Mouse (Mus musculus) embryonic stem cell, embryonic (primary cell): ENCODE results near the gene Shf.

Experiments used
- CTCF ChIA-PET, 4 experiments: fragments of 300-600 bp in 2 of 4; fragments of 350-600 bp in 2 of 4; sonication (Branson Sonifier 250); formaldehyde crosslinking; loops; one replicate each; lab custom pipeline; 2022; ENCODE audit warnings: inconsistent platforms in 2 of 4; lab: Charles Lee
- POLR2A ChIA-PET, 4 experiments: fragments of 300-600 bp in 2 of 4; fragments of 350-600 bp in 2 of 4; sonication (Branson Sonifier 250); formaldehyde crosslinking; loops; one replicate each; lab custom pipeline; 2022; ENCODE audit warnings: antibody characterized with exemption in 4 of 4, inconsistent platforms in 1 of 4; lab: Charles Lee

Shf gene

DNA sequence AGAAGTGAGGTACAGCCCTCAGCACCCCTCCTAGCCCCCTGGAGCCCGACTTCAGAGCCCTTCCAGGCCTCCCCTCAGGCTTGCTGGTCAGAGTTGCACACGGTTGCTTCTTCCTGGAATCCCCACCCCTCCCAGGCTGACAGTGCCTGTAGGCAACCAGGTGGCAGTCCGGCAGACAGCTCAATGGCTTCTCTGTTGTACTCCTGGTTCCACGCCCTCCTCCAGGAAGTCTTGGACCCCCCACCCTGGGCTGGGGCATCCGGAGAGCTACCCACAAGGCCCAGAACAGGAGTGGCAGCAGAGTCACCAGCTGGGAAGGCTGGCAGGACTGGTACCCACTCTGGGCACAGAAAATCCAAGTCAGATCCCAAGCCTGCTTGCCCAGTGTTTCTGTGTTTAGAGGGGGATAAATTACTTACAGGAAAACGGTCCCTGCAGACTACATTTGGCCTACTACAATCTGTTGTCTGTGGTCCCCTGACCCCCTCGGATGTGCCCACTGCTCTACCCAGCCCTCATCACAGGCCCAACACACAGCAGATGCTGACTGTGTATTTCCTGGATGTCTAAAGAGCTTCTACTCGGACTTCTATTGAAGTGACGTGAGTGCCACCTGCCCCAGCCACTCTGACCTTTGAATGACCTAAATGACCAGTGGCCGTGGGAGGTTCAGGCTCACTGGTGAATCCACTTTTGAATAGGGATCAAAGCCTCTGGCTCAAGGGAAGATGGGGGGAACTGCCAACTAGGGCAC is 6.9 kb downstream of the Shf start:
- ChIA-PET CTCF (interaction anchor here in 3 of 4 experiments (0.7 to 2.8 kb wide), 8 partner anchors 10 to 52 kb away, joined by 3 to 12 read pairs (median 6); no protein-coding TSS in a partner anchor), POLR2A (interaction anchor here in 3 of 4 experiments (0.5 to 21.9 kb wide), 11 partner anchors 6 to 1166 kb away, joined by 3 to 342 read pairs (median 8); partner anchors contain the start of gene Shf (in 2 of the 3))

DNA sequence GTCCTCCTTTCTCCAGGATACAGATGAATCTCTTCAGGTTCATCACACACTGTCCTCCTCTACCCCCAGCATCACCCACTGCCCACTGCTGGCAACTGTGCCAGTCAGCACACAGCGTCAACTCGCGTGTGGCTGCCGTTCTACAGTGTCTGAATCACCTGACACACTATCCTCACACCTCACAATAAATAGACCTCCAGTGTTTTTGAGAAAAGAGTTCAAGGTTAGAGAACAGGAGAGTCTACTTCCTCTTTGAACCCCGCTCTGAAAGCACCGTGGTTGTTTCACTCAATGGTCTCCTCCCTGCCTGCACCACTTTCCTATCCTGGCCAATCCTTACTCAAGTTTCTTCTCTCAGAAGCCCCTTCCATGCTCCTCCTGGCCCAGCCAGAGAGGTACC is 7.8 kb downstream of the Shf start:
- CTCF ChIA-PET, result interaction anchor here in 1 of 4 experiments (1.1 kb wide), 1 partner anchor 12 kb away, joined by 7 read pairs; no protein-coding TSS in a partner anchor

DNA sequence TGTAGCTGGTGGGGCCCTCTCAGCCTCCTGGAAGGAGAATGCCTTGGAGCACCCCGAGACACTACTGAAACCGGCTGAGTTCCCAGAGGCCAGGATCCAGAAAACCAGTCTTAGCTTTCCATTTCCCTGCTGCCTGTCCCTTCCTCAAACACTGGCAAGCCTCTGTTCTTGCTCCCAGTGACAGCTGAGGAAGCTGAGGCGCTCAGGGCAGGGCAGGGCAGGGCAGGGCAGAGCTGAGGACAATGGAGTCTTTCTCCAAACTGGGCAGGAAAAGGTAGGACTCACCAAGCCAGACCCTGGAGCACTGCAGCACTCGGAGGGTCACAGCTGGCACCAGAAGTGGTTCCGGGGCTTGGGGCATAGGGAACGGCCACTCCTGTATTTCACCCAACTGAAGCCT is 8.7 kb downstream of the Shf start:
- CTCF ChIA-PET, result interaction anchor here in 2 of 4 experiments (0.6 to 1.3 kb wide), 2 partner anchors 11 to 12 kb away, joined by 3 to 6 read pairs; no protein-coding TSS in a partner anchor
- POLR2A ChIA-PET, result interaction anchor here (0.5 to 21.9 kb wide), 10 partner anchors 8 to 314 kb away, joined by 3 to 342 read pairs (median 10); partner anchors contain the start of gene Shf (in 3 of the 4)

More for the DNA sequence above, 7.8 kb downstream of the Shf start:
- POLR2A ChIA-PET, result interaction anchor here (0.5 to 21.9 kb wide), 12 partner anchors 7 to 1167 kb away, joined by 3 to 342 read pairs (median 10); partner anchors contain the start of gene Shf (in 3 of the 4)

DNA sequence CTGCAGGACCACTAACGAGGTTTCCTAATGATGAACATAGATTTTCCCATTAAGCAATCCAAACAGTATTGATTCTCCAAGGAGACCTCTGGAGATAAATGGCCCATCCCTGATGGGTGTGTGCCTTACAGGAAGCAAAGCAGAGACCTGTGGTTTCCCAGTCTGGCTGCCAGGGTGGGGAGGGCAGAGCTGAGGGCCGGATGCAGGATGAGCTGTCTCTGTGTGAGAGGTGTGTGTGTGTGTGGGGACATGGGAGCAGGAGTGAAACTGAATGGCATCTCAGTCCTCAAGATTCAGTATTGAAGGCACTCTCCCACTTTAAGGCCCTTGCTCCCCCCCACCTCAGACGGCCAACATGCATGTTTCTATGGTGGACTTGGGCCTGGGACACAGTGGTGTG is 12.8 kb downstream of the Shf start:
- ChIA-PET CTCF (interaction anchor here in 3 of 4 experiments (0.6 to 2.3 kb wide), 6 partner anchors 8 to 499 kb away, joined by 3 to 8 read pairs (median 4); partner anchors contain the start of gene Shf (in 1 of the 3)), POLR2A (interaction anchor here in 3 of 4 experiments (0.6 to 21.9 kb wide), 9 partner anchors 8 to 246 kb away, joined by 3 to 342 read pairs (median 4); partner anchors contain the start of genes Shf (in 3 of the 3) and B2m (in 1 of the 3))

DNA sequence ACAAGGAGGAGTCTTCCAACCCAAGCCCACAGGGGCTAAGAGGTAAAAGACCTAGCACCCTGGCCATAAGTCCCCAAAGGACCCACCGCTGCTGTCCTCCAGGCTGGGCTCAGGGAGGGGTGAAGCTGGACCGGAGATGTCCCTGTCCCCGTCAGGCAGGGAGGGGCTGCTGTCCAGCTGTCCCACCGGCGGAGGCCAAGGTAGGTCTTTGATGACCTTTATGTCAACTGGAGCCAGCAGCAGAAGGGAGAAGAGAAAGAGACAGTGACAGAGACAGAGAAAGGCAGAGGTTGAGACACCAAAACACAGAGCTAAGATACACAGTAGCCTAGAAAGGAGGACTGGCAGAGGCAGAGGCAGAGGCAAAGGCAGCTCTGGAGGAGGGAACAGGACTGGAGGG is 13.6 kb downstream of the Shf start:
- POLR2A ChIA-PET, result interaction anchor here (0.6 to 21.9 kb wide), 11 partner anchors 10 to 1617 kb away, joined by 3 to 342 read pairs (median 4); partner anchors contain the start of genes Shf (in 4 of the 4) and B2m (in 1 of the 4)
- CTCF ChIA-PET, result interaction anchor here in 3 of 4 experiments (0.6 to 2.6 kb wide), 5 partner anchors 10 to 273 kb away, joined by 3 to 8 read pairs (median 4); no protein-coding TSS in a partner anchor

DNA sequence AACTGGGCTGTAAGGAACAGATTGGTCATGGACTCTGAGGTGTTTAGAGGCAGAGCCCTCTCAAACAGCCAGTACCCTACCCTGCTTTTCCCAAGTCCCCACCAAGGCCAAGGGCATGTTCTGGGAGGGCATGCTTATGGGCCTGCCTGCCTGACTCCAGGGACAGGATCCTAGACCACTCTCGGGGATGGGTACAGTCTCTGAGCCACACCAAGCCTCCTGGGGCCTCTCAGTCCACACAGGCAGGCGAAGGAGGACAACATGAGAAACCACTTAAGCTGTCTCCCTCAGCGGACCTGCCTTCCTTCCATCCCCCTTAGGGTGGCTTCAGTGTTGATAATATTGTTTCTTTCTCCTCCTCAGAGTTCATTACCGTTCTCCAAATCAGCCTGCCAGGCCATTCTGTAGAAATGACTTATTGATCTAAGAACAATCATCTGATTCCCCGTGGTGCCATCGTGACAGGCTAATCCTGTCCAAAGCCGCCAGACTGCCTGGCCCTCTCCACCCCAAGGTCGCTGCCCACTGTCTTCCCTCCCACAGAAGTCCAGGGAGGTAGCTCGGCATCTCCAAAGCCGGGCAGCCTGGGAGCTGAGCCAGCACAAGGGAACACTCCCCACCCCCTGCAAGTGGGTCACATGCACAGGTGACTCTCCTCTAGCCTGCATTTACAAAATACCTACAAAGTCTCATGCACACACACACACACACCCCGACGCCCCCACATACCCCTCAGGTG is 14.6 kb downstream of the Shf start:
- ChIA-PET POLR2A (interaction anchor here (0.6 to 21.9 kb wide), 14 partner anchors 8 to 1616 kb away, joined by 3 to 342 read pairs (median 4); partner anchors contain the start of genes Shf (in 4 of the 4) and Spg11 (in 1 of the 4)), CTCF (interaction anchor here in 3 of 4 experiments (0.6 to 2.6 kb wide), 4 partner anchors 11 to 274 kb away, joined by 4 to 8 read pairs (median 6); no protein-coding TSS in a partner anchor)

DNA sequence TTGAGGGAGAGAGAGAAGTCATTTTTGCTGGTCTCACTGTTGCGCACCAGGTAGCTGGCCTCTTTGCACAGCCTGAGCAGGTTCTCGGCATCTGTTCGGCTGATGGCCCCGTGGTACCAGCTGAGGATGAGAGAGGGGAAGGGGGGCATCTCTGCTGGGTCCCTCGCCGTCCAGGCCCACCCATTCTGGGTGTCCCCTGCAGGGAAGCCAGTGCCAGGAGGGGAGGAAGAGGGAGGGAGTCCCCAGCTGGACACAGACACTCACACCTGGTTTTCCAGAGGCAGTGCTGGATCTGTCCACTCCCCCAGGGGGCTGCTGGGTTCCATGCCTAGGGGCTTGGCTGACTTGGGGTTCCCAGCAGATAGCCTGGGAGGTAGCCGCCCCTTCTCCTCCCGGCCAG is 15.2 kb downstream of the Shf start:
- POLR2A ChIA-PET, result interaction anchor here in 3 of 4 experiments (0.9 to 21.9 kb wide), 7 partner anchors 9 to 24 kb away, joined by 3 to 342 read pairs (median 16); partner anchors contain the start of gene Shf (in 3 of the 3)
- CTCF ChIA-PET, result interaction anchor here (0.6 to 2.7 kb wide), 4 partner anchors 9 to 328 kb away, joined by 3 to 12 read pairs (median 9); no protein-coding TSS in a partner anchor

DNA sequence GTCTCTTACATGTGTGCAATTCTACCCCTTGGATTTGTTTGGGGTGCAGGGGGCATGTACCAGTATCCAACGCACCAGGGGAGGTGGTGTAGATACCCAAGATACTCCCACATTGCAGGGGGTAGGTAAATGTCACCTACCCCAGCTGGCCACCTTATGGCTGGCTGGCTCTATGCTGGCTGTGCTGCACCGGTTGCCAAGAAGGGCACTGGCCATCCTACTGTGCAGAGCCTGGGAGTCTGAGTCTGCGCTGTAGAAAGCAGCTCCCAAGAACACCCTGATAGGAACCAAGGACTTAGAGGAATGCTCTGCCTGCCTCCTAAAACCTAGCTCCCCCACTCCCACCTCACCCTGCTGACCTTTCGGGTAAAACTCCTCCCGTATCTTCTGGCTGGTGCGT is 16.0 kb downstream of the Shf start:
- ChIA-PET CTCF (interaction anchor here (0.6 to 2.7 kb wide), 10 partner anchors 10 to 327 kb away, joined by 3 to 14 read pairs (median 4); partner anchors contain the start of gene Shf (in 1 of the 4)), POLR2A (interaction anchor here (0.6 to 21.9 kb wide), 19 partner anchors 7 to 226 kb away, joined by 3 to 342 read pairs (median 5); partner anchors contain the start of gene Shf (in 3 of the 4))

DNA sequence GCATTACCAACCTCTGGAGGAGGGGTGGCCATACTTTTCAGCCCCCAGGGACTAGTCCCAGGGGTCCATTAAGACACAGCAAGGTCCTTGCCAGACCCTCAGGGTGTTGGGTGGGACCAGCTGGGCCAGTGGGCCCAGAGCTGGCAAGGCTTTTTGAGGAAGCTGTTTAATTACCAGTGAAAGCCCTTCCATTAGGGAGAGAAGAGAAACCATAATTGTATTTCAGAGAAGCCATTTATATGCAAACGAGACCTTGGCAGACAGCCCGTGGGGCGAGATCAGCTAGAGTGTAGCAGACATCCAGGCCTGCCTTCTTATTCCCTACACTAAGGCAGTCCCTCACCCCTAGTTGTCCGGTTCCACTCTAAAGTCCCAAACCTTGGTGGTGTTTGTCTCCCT is 17.0 kb downstream of the Shf start:
- POLR2A ChIA-PET, result interaction anchor here (0.6 to 21.9 kb wide), 26 partner anchors 8 to 313 kb away, joined by 3 to 342 read pairs (median 4); partner anchors contain the start of genes Shf (in 4 of the 4) and Spg11 (in 1 of the 4)
- CTCF ChIA-PET, result interaction anchor here (0.7 to 2.7 kb wide), 12 partner anchors 11 to 276 kb away, joined by 3 to 14 read pairs (median 5); partner anchors contain the start of gene Shf (in 2 of the 4)

DNA sequence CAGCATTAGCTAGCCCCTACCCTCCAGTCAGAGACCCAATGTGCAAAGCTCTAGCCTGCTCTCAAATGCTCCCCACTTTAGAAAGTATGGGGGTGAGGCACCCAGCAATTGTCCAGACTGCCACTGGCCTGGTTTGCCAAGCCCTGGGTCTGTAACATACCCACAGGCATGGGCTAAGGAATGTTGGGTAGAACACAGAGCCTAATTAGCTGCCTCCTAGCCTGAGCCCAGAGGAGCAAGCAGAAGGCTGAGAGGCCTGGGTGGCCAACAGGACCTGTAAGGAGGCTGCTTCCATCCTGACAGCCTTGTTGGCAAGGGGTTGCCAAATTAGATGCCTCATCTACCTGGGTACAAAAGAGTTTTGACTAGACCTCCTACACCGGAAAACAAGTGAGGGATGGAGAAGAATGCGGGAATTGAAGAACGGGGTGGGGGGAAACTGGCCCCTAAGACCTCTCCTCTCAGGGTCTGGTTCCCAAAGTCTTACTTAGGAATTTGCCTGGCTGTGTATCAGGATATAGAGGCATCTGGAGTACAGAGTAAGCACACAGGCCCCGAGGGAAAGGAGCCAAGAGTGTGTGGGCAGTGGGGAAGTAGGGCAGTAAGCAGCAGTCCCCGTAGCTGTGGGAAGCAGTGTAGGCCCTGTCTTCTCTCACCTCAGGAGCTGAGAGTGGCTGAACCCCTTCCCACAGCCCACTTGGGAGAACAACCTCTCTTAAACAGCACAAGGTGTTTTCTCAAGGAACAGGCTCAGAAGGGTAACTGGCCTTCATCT is 17.6 kb downstream of the Shf start:
- ChIA-PET CTCF (interaction anchor here (0.9 to 2.7 kb wide), 8 partner anchors 11 to 30 kb away, joined by 3 to 14 read pairs (median 7); partner anchors contain the start of gene Shf (in 2 of the 4)), POLR2A (interaction anchor here (0.6 to 21.9 kb wide), 20 partner anchors 9 to 233 kb away, joined by 3 to 342 read pairs (median 7); partner anchors contain the start of genes Shf (in 4 of the 4) and Spg11 (in 1 of the 4))

DNA sequence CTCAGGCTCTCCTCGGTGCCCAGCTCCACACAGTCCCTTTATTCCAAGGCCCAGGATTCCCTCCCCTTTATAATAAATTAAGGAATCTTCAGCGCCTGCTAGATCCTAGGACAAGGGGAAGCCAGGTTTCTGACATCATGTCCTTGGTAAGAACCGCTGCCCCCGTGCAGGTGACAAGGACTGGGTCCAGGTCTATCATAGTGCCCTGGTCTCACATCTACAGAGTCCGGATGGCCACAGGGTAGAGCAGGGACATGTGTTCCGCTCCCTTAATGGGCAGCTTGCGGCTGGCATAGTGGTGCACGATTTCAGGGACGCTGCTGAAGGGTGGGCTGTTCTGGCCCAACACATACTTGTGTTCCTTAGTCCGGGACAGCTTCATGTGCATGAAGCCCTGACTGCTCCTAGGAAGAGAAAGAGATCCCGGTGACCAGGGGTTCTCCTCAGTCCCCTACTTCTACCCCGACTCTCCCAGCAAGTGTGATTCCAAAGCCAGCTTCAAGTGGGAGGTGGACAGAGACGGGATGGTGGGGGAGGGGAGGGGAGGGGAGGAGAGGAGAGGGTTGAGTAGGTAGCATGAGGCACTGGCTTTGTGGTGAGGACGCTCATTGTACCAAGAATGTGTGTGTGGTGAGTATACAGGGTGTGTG is 19.7 kb downstream of the Shf start:
- ChIA-PET CTCF (interaction anchor here in 3 of 4 experiments (0.9 to 3.8 kb wide), 18 partner anchors 8 to 247 kb away, joined by 3 to 26 read pairs (median 6); partner anchors contain the start of gene Shf (in 2 of the 3)), POLR2A (interaction anchor here (0.6 to 21.9 kb wide), 22 partner anchors 10 to 392 kb away, joined by 3 to 342 read pairs (median 6); partner anchors contain the start of genes Shf (in 3 of the 4) and Trim69 (in 1 of the 4))

DNA sequence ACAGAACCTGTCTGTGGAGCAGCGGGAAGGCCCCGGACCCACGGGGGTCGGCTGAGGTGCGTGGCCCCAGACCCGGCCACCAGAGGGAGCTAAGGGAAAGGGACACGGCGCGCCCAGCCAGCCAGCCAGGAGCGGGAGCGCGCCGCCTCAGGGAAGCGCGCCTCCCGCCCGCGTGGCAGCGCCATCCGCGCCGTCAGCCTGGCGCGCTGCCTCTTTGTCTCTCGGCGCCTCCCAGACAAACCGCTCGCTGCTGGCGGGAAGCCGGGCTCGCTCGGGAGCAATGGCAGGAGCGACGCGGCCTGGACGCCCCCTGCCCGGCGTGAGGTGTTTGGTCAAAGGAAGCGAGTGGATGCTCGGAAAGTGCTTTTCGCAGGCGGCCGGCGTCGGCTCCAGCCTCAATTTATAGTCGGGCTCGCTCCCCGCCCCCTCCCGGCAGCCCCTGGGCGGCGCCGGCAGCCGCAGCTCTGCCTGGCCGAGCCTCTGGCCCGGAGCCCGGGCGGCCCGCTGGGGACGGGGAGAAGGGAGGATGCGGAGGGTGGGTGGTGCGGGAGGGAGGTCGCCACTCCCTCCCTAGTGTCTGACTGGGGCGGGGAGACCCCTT is 20.3 kb downstream of the Shf start:
- POLR2A ChIA-PET, result interaction anchor here (0.6 to 21.9 kb wide), 29 partner anchors 8 to 482 kb away, joined by 3 to 342 read pairs (median 4); partner anchors contain the start of genes Shf (in 3 of the 4), B2m (in 1 of the 4), Casc4 (in 1 of the 4) and Trim69 (in 1 of the 4)
- CTCF ChIA-PET, result interaction anchor here (0.6 to 3.8 kb wide), 29 partner anchors 8 to 776 kb away, joined by 3 to 26 read pairs (median 6); partner anchors contain the start of gene Shf (in 2 of the 4)

DNA sequence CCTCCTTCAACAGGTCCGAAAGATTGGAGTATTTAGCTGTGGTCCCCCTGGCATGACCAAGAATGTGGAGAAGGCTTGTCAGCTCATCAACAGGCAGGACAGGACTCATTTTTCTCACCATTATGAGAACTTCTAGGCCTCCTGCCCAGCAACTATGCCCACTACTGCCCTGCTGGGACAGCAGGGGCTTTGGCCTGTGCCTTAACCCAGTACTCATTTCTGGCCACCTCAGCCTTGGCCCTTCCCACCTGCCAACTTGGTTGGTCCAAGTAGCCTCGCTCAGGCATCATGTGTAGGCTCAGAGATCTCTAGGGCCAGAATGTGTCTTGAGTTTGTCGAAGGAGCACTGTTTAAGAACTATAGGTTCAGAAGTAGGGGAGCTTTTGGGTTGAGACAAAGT is 21.7 kb downstream of the Shf start:
- ChIA-PET POLR2A (interaction anchor here in 3 of 4 experiments (0.7 to 21.9 kb wide), 10 partner anchors 12 to 200 kb away, joined by 3 to 342 read pairs (median 13); partner anchors contain the start of genes Shf (in 2 of the 3) and B2m (in 1 of the 3)), CTCF (interaction anchor here in 2 of 4 experiments (2.2 to 3.8 kb wide), 5 partner anchors 18 to 34 kb away, joined by 9 to 26 read pairs (median 10); partner anchors contain the start of gene Shf (in 1 of the 2))

DNA sequence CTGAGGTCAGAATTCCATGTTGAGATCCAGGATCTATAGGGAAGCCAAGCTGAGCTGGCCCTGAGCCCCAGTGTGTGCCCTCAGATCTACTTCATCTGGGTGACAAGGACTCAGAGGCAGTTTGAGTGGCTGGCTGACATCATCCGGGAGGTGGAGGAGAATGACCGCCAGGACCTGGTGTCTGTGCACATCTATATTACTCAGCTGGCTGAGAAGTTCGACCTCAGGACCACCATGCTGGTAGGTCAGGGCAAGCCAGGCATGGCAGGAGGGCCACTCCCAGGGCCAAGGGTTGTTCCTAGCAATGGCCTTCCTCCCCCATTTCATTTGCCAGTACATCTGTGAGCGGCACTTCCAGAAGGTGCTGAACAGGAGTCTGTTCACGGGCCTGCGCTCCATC is 22.8 kb downstream of the Shf start:
- POLR2A ChIA-PET, result interaction anchor here in 2 of 4 experiments (0.6 to 21.9 kb wide), 7 partner anchors 11 to 40 kb away, joined by 3 to 342 read pairs (median 24); partner anchors contain the start of gene Shf (in 2 of the 2)
- CTCF ChIA-PET, result interaction anchor here in 3 of 4 experiments (0.8 to 3.8 kb wide), 4 partner anchors 19 to 103 kb away, joined by 3 to 26 read pairs (median 4); partner anchors contain the start of gene Shf (in 1 of the 3)
